Mouse (Mus musculus) effector memory CD4-positive, alpha-beta T cell, adult 5 months (primary cell): ENCODE measurements around the gene Flywch1. TPM values are rescaled to one million over a fixed set of nuclear protein-coding genes. Genes with fewer than 3 reads are reported as not detected.

ENCODE experiments used
- polyA plus RNA-seq: library from polyadenylated mRNA; unstranded; fragments of 100-300 nt; shearing (Covaris generic); gene quantifications from one replicate; pipeline ENCODE4 v1.2.1, GENCODE M21; 2017

The Flywch1 gene
- polyA plus RNA-seq, result 25.6 TPM

GRCm38 (mm10) chr17:23771284-23772218 is at the start of gene Flywch1:
Gene Flywch1, minus strand, starts transcription at chr17:23771602.

GRCm38 (mm10) chr17:23790269-23791078 is 19.1 kb upstream of the Flywch1 start, which contains the start of gene Srrm2:
Gene Srrm2, plus strand, starts transcription at chr17:23790532.

GRCm38 (mm10) chr17:23785561-23786471 is 14.4 kb upstream of the Flywch1 start, which contains the start of gene Flywch2:
Gene Flywch2, minus strand, starts transcription at chr17:23786081.

GRCm38 (mm10) chr17:23745301-23746251 is 25.8 kb downstream of the Flywch1 start, which contains the start of gene Kremen2:
Gene Kremen2, minus strand, starts transcription at chr17:23745833.

GRCm38 (mm10) chr17:23740598-23741021 is 30.8 kb downstream of the Flywch1 start, which contains the start of gene Paqr4:
Gene Paqr4, minus strand, starts transcription at chr17:23740867.

GRCm38 (mm10) chr17:23725999-23726757 is 45.2 kb downstream of the Flywch1 start, which contains the start of gene Pkmyt1:
Gene Pkmyt1, plus strand, starts transcription at chr17:23726336.

GRCm38 (mm10) chr17:23722376-23723125 is 48.9 kb downstream of the Flywch1 start, which contains the start of gene 1520401A03Rik:
Gene 1520401A03Rik, minus strand, starts transcription at chr17:23722783.

Other genes with a start within 250 kb of the Flywch1 start
- 6.9 TPM for gene Zfp213, start 207.4 kb downstream of the Flywch1 start, polyA plus RNA-seq
- gene Zfp13, start 172.1 kb downstream of the Flywch1 start, polyA plus RNA-seq, result not detected
- gene Zscan10, start 170.7 kb downstream of the Flywch1 start, polyA plus RNA-seq, result 4.8 TPM
- gene Mmp25, start 126.3 kb downstream of the Flywch1 start, polyA plus RNA-seq, result 0.25 TPM
- gene Bicdl2, start 111.1 kb downstream of the Flywch1 start, polyA plus RNA-seq, result 0.19 TPM
- gene Hcfc1r1, start 98.0 kb downstream of the Flywch1 start, polyA plus RNA-seq, result 46.6 TPM
- gene Thoc6, start 97.7 kb downstream of the Flywch1 start, polyA plus RNA-seq, result 21.0 TPM
- 20.5 TPM for gene Tnfrsf12a, start 94.1 kb downstream of the Flywch1 start, polyA plus RNA-seq
- gene Cldn6, start 92.4 kb downstream of the Flywch1 start, polyA plus RNA-seq, result not detected
- not detected for gene Cldn9, start 87.6 kb downstream of the Flywch1 start, polyA plus RNA-seq
- not detected for gene 1520401A03Rik, start 48.8 kb downstream of the Flywch1 start, polyA plus RNA-seq
- gene Pkmyt1, start 45.3 kb downstream of the Flywch1 start, polyA plus RNA-seq, result 51.3 TPM
- gene Paqr4, start 30.7 kb downstream of the Flywch1 start, polyA plus RNA-seq, result 3.1 TPM
- 2.4 TPM for gene Kremen2, start 25.8 kb downstream of the Flywch1 start, polyA plus RNA-seq
- gene Flywch2, start 14.5 kb upstream of the Flywch1 start, polyA plus RNA-seq, result 1.7 TPM
- 1,161 TPM for gene Srrm2, start 18.9 kb upstream of the Flywch1 start, polyA plus RNA-seq
- gene Elob, start 57.5 kb upstream of the Flywch1 start, polyA plus RNA-seq, result 389 TPM
- not detected for gene Prss33, start 64.5 kb upstream of the Flywch1 start, polyA plus RNA-seq
- not detected for gene Prss32, start 72.3 kb upstream of the Flywch1 start, polyA plus RNA-seq
- 3.6 TPM for gene Prss41, start 72.6 kb upstream of the Flywch1 start, polyA plus RNA-seq
- gene Prss21, start 96.5 kb upstream of the Flywch1 start, polyA plus RNA-seq, result not detected
- not detected for gene Dcpp1, start 109.3 kb upstream of the Flywch1 start, polyA plus RNA-seq
- not detected for gene Dcpp2, start 109.3 kb upstream of the Flywch1 start, polyA plus RNA-seq
- gene Dcpp3, start 145.9 kb upstream of the Flywch1 start, polyA plus RNA-seq, result not detected
- not detected for gene Sbp, start 170.1 kb upstream of the Flywch1 start, polyA plus RNA-seq
- gene Sbpl, start 183.7 kb upstream of the Flywch1 start, polyA plus RNA-seq, result not detected
- 1.9 TPM for gene Prss30, start 209.0 kb upstream of the Flywch1 start, polyA plus RNA-seq
- gene Prss22, start 226.5 kb upstream of the Flywch1 start, polyA plus RNA-seq, result not detected